Mouse (Mus musculus) hindbrain, embryonic 11.5 days (tissue): ENCODE results near the gene Prrc2b. TPM values are rescaled to one million over a fixed set of nuclear protein-coding genes. Genes with fewer than 3 reads are reported as not detected.

ENCODE experiments used
- ATAC-seq: fragments of 200-750 bp; cut with Nextera tagmentation; 2 replicates; pipeline ENCODE4 v1.8.0; 2017; ENCODE audit warnings: mild to moderate bottlenecking, moderate TSS enrichment, moderate library complexity; ENCODE audit not compliant: low FRiP score
- DNase-seq: peaks from one replicate; pipeline ENCODE4 v3.0.0-alpha.2; 2015; ENCODE audit warnings: low spot score
- H3K27ac ChIP-seq: fragments of 300-500 bp; sonication (generic); 2 replicates; pipeline ENCODE4 v1.5.1; 2014; ENCODE audit warnings: mild to moderate bottlenecking, low read depth, low read length
- H3K27me3 ChIP-seq: fragments of 300-500 bp; sonication (generic); 2 replicates; pipeline ENCODE4 v1.6.1; 2014; ENCODE audit warnings: mild to moderate bottlenecking, low read length, moderate library complexity, mixed read lengths; ENCODE audit not compliant: control insufficient read depth, insufficient read depth
- H3K36me3 ChIP-seq: fragments of 300-500 bp; sonication (generic); 2 replicates; pipeline ENCODE4 v1.6.1; 2014; ENCODE audit warnings: mild to moderate bottlenecking, low read length, moderate library complexity, mixed read lengths; ENCODE audit not compliant: control insufficient read depth, insufficient read depth
- H3K4me1 ChIP-seq: fragments of 300-500 bp; sonication (generic); replicated peaks from 2 replicates; pipeline ENCODE4 v1.6.1; 2014; ENCODE audit warnings: low read length, mixed read lengths; ENCODE audit not compliant: control insufficient read depth, insufficient read depth
- H3K4me2 ChIP-seq: fragments of 300-500 bp; sonication (generic); replicated peaks from 2 replicates; pipeline ENCODE4 v1.6.1; 2014; ENCODE audit warnings: mild to moderate bottlenecking, low read depth, low read length
- H3K4me3 ChIP-seq: fragments of 300-500 bp; sonication (generic); 2 replicates; pipeline ENCODE4 v1.5.1; 2014; ENCODE audit warnings: low read depth, low read length
- H3K9ac ChIP-seq: fragments of 300-500 bp; sonication (generic); 2 replicates; pipeline ENCODE4 v1.6.1; 2014; ENCODE audit warnings: low read depth, low read length
- H3K9me3 ChIP-seq: fragments of 300-500 bp; sonication (generic); 2 replicates; pipeline ENCODE4 v1.6.1; 2016; ENCODE audit warnings: low read length; ENCODE audit not compliant: control insufficient read depth
- WGBS: fragments of 180-500 bp; shearing (Covaris S2); extraction: QIAGEN DNeasy Blood & Tissue Kit; methylation state at CpG from one replicate; pipeline ENCODE4 v1.1.7; 2014; 5-methylcytosine and 5-hydroxymethylcytosine counted together
- polyA plus RNA-seq: library from polyadenylated mRNA; unstranded; fragments of >200 nt; fragmentation: Nextera tagmentation; extraction: Ambion mirVana; gene quantifications from 2 replicates; pipeline ENCODE4 v1.2.1, GENCODE M21; 2014

Gene Prrc2b
- polyA plus RNA-seq, 1 experiment from 2014 or later: 69.0 TPM

DNA sequence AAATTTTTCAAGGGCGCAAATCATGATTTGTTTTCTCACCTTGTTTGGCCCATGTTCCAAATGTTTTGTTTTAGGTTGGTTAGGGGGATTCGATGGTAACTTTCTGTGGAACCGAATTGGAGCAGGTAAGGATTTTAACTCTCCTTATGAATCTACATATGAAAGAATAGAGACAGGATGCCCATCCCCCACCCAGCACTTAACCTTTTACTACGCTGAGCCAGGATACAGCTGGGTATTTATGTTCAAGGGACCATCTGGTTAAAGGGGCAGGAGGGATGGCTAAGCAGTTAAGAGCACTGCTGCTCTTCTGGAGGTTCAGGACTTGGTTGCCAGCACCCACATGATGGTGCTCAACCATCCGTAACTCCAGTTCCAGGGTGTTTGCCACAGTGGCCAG lies 89.7 kb downstream of the Prrc2b start:
- Histone ChIP-seq H3K36me3 (no peaks in the 10 kb centered on the region), H3K9ac (no peak overlapping the region), H3K4me1 (no peaks in the 10 kb centered on the region), H3K9me3 (no peaks in the 10 kb centered on the region), H3K27me3 (no peaks in the 10 kb centered on the region), H3K4me2 (no peak overlapping the region), H3K4me3 (no peak overlapping the region), H3K27ac (no peak overlapping the region)
- WGBS: 83% methylated on average over 5 of the region's 5 CpGs
- ATAC-seq (no peak), DNase-seq (no peak)

DNA sequence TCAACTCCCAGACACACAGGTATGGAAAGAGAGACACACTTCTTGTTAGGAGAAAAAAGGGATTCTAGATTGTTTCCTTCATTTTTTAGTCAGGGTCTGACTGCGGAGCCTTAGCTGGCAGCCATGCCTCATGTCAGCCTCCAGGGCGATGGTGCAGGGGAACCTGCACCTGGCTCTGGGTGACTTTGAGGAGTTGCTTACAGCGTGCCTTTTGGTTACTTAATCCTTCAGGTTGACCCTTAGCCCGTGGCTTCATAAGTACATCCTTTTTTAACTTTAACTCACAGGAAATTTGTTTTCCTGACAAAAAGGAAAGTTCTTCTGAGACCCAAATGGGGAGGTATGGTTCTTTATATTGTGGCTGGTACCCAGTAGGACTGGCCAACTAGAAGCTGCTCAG lies 92.1 kb downstream of the Prrc2b start:
- DNase-seq (no peak), ATAC-seq (no peak)
- Histone ChIP-seq H3K4me3 (no peak overlapping the region), H3K27ac (no peak overlapping the region), H3K36me3 (no peaks in the 10 kb centered on the region), H3K9ac (no peak overlapping the region), H3K4me1 (no peaks in the 10 kb centered on the region), H3K9me3 (no peaks in the 10 kb centered on the region), H3K4me2 (no peak overlapping the region), H3K27me3 (no peaks in the 10 kb centered on the region)
- 90% methylated on average over 4 of the region's 4 CpGs for WGBS

DNA sequence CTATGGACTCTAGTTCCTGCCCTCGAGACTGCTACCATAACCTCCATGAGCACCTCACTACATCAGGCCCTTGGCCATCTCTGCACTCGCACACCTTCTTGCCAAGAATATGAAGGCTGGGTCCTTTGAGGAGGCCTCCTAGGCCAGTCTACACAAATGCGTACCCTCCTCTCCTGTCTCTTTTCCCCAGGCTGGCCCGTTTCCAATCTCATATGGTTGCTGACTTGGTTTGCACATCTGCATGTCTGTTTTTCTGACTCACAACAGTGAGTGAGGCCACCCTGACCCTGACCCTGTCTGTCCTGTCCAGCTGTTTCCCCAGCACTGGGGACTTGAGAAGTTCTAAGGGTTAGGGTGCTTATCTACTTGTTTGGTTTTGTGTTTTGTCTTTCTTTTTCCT lies 95.9 kb downstream of the Prrc2b start:
- ATAC-seq (no peak), DNase-seq (no peak)
- no peaks in the 10 kb centered on the region for H3K36me3 ChIP-seq
- no peaks in the 10 kb centered on the region for H3K4me1 ChIP-seq
- no peak overlapping the region for H3K27ac ChIP-seq
- no peak overlapping the region for H3K4me3 ChIP-seq
- H3K9ac ChIP-seq: no peak overlapping the region
- no peaks in the 10 kb centered on the region for H3K9me3 ChIP-seq
- 85% methylated on average over 4 of the region's 4 CpGs for WGBS
- H3K27me3 ChIP-seq: no peaks in the 10 kb centered on the region
- no peak overlapping the region for H3K4me2 ChIP-seq

DNA sequence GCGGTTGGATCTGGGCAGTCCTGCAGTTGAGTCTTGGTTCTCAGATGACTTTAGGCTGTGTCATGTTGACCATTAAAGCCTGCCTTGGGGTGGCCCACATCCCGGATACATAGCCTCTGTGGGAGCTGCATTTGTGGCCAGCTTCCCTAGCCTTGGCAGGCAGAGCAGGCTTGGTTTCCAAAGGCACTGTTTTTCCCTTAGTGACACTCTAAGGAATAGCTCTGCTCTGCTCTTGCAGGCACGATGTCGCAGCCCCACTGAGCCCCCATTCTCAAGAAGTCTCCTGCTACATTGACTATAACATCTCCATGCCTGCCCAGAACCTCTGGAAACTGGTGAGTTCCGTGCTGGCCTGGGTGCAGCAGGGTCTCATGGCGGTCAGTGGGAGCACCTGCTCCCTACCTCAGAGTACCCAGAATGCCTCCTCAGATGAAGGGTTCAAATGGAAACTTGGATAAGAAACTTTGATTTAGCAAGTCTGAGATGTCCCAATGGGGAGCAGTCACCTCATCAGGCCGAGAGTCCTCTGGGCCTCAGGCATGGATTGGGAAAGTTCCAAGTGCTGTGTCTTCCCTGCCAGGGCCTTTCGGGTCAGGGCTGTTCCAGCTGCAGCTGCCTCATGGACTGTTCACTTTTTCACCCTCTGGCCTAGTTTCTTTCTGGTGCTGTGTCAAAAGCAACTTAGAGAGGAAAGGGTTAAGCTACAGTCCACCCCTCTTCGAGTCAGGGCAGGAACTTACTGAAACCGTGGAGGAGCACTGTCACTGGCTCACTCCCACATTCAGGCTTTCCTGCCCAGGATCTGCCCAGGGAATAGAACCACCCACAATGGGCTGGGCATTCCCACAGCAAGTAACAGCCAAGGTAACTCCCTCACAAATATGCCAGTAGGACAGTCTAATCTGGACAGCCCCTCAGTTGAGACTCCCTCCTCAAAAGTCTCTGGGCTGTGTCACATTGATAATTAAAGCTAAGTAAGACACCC lies 97.8 kb downstream of the Prrc2b start:
- Histone ChIP-seq H3K4me1 (no peaks in the 10 kb centered on the region), H3K4me3 (no peak overlapping the region), H3K27ac (no peak overlapping the region), H3K27me3 (no peaks in the 10 kb centered on the region), H3K9ac (no peak overlapping the region), H3K36me3 (0 out of 2 replicates have a peak, but pooled peaks cover 3% of the 10 kb centered on the region), H3K9me3 (no peaks in the 10 kb centered on the region), H3K4me2 (no peak overlapping the region)
- 83% methylated on average over 10 of the region's 10 CpGs for WGBS
- no peak for DNase-seq
- no peak for ATAC-seq

- Histone ChIP-seq H3K27ac (no peak overlapping the region), H3K9ac (no peak overlapping the region), H3K4me3 (no peak overlapping the region), H3K9me3 (no peaks in the 10 kb centered on the region), H3K4me2 (no peak overlapping the region), H3K4me1 (no peaks in the 10 kb centered on the region), H3K36me3 (0 out of 2 replicates have a peak, but pooled peaks cover 5% of the 10 kb centered on the region), H3K27me3 (no peaks in the 10 kb centered on the region)
- no peak for DNase-seq
- WGBS: 90% methylated on average over 12 of the region's 12 CpGs
- ATAC-seq: no peak
These were observed 101.1 kb downstream of the Prrc2b start for GRCm38 (mm10) chr2:32251791-32252527.

GRCm38 (mm10) chr2:32252658-32253057 lies 101.8 kb downstream of the Prrc2b start:
- 91% methylated on average over 5 of the region's 5 CpGs for WGBS
- H3K4me1 ChIP-seq: no peaks in the 10 kb centered on the region

DNA sequence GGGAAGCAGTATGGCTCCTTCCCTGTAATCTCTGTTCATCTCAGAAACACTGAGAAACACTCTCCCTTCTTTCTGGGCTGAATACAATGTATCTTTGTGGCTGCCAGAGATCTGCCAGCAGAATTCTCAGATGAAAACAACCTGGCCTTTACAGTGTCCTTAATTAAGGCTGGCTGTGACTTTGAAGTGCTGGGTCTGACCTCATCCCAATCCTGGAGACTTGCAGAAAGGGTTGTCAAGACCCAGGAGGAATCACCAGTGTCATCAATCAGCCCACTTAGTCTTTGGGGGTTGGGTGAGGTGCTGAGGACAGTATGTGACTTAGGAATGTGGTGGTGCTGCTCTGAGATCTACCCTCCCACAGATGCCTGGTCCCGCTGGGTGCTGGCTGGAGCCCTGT lies 102.5 kb downstream of the Prrc2b start:
- Histone ChIP-seq H3K4me2 (no peak overlapping the region), H3K9me3 (no peaks in the 10 kb centered on the region), H3K27ac (no peak overlapping the region), H3K4me1 (no peaks in the 10 kb centered on the region), H3K27me3 (no peaks in the 10 kb centered on the region), H3K9ac (no peak overlapping the region), H3K36me3 (0 out of 2 replicates have a peak, but pooled peaks cover 9% of the 10 kb centered on the region), H3K4me3 (no peak overlapping the region)
- WGBS: 64% methylated on average over 1 of the region's 1 CpGs
- DNase-seq (no peak), ATAC-seq (no peak)

More at GRCm38 (mm10) chr2:32252658-32253057, 101.8 kb downstream of the Prrc2b start:
- Histone ChIP-seq H3K36me3 (0 out of 2 replicates have a peak, but pooled peaks cover 7% of the 10 kb centered on the region), H3K9ac (no peak overlapping the region), H3K27me3 (no peaks in the 10 kb centered on the region), H3K9me3 (no peaks in the 10 kb centered on the region), H3K4me2 (no peak overlapping the region), H3K27ac (no peak overlapping the region), H3K4me3 (no peak overlapping the region)
- no peak for ATAC-seq
- no peak for DNase-seq

DNA sequence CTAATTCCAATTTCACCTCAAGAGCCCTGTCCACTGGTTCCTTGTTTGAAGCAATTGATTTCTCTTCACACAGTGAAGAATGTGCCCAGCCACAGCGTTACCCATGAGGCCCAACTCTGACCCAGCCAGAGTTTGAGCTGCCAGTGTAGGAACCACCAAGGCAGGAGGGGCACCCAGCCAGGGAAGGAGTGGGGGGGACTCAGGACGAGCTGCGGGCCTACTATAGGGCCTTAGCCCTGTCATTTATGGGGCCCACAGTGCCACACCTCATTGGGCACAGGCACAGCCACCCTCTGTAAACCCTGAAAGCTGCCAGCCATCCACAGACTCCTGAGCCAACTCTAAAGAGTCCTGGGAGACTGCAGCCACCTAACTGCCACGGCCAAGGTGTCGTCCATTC lies 103.7 kb downstream of the Prrc2b start:
- WGBS: 89% methylated on average over 5 of the region's 5 CpGs
- Histone ChIP-seq H3K4me2 (no peak overlapping the region), H3K4me3 (no peak overlapping the region), H3K36me3 (0 out of 2 replicates have a peak, but pooled peaks cover 9% of the 10 kb centered on the region), H3K4me1 (peaks cover 4% of the 10 kb centered on the region; the same call in 1 of the 2 replicates), H3K9me3 (no peaks in the 10 kb centered on the region), H3K27me3 (no peaks in the 10 kb centered on the region), H3K9ac (no peak overlapping the region), H3K27ac (no peak overlapping the region)
- DNase-seq (no peak), ATAC-seq (no peak)
